Mouse (Mus musculus): Measurements from ENCODE around the gene Rnf5.

Gene Rnf5

DNA sequence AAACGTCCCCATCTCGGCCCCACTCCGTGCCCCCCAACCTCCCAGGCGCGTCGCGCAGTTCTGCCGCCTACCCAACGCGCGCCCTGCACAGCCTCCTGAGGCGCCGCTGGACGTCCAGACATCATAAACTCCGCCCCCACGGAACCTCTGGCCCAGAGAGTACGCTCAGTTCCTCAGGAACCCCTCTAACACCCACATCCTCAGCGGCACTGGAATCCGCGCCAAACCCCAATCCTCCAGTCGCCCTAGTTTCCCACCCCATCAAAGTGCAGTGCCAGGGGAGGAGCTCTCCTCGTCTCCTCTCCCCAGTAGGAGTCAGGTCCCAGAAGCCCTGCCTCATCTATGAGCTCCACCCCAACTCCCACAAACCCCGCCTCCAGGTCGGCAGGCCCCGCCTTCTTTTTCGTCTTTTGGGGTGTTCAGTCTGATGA lies 28.8 kb upstream of the Rnf5 start:
- DNase-seq (ENCODE audit: low spot score): peak; percentile 73

DNA sequence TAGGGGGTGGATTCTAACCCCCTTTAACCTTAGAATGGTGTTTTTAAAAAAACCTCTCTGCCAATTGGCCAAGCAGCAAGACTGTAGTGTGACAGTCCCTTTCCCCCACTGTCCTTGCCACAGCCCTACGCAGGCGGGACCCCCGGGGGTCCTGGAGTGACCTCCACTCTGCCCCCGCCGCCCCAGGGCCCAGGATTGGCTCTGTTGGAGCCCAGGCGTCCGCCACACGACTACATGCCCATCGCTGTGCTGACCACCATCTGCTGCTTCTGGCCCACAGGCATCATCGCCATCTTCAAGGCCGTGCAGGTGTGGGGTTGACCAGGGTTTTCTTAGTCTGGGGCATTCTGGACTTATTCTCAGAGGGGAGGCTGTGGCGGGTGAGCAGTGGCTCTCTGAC lies 28.2 kb upstream of the Rnf5 start:
- no peak for DNase-seq (ENCODE audit: low spot score)

DNA sequence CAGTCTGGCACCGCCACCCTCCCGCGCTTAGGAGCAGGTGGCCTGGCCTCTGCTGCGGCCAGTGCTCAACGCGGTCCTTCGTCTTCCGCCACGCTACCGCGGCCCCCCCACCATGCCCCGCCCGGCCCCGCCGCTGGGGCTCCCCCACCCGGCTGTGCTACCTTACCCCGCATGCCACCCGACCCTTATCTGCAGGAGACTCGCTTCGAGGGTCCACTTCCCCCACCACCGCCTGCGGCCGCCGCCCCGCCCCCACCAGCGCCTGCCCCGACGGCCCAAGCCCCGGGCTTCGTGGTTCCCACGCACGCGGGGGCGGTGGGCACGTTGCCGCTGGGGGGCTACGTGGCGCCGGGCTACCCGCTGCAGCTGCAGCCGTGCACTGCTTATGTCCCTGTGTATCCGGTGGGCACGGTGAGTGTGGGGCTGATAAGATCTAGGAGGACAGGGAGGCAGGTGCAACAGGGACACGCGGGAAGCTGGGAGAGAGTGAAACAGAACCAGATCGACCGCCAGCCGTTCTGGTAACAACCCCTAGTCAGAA lies 27.3 kb upstream of the Rnf5 start:
- no peak for DNase-seq (ENCODE audit: low spot score)

DNA sequence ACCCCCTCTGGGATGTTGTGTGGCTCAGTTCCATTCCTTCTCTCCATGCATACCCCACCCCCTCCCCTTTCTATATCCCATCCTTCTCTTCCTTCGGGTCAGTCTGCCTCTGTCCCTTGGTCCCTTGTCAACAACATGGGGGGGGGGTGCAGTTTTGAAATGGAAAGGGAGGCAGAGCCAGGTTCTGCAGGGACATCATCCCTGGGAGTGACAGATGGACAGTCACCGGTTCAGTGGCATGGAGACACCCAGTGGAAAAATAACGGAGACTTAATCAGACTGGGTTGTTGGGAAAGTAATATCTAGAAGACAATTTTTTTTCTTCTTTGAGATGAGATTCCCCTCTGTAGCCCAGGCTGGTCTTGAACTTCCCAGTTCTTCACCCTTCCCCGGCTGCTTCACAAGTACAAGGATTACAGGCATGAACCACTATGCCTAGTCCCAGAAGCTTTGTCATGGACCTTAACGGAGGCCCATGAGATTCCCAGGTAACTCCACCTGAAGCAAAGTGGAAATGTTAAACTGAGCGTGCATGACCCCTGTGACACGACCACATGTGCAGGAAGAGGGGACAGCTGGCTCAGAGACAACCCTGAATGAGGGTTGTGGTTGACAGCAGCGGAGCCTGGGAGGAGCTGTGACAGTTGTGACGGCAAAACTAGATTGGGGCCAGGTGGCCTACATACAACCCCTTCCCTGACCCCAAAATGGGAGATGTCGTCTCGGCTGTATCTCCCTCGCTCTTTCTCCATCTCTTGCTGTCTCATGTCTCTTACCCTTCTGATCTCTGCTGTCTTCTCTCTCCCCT lies 26.5 kb upstream of the Rnf5 start:
- peak; percentile 78 for DNase-seq (ENCODE audit: low spot score)

DNA sequence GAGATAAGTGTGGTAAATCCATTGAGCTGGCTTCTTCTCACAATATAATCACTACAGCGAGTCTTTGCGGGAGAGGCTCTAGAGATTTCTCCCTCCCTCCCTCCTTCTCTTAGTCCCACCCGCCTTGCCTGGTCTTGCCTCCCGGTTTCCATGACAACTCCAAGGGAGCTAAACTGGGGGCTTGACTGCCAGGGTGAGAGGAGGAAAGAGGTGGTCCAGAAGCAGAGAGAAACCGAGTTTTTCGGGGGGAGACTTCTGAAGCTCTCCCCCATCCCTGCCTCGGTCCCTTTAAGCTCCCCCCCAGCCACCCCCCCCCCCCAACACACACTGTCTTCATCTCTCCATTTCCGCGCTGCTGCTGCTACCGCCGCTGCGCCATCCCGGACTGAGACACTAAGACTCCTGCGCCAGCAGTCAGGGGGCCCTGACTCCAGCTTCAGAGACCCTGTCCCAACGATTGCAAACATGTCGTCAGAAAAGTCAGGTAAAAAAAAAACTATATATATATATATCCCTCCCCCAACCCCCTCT lies 25.8 kb upstream of the Rnf5 start, which contains the start of gene Prrt1:
Gene Prrt1, plus strand, starts transcription at position 313 of the 531 bp plus-strand sequence.
- no peak for DNase-seq (ENCODE audit: low spot score)

DNA sequence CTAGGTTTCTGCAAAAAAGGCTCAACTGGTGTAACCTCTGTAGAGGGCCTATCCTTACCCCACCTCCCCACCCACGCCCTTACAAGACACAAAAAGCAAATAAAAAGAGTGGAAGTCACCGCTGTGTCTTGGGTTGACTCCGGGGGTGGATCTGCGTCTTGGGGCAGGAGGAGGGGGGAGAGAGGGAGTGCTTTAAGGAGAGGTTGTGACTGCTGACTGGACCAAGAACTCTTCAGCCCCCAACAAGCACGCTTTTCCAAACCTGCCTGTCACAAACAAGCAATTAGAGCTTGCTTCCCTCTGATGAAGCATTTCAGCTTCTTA lies 25.1 kb upstream of the Rnf5 start:
- DNase-seq (ENCODE audit: low spot score): no peak

DNA sequence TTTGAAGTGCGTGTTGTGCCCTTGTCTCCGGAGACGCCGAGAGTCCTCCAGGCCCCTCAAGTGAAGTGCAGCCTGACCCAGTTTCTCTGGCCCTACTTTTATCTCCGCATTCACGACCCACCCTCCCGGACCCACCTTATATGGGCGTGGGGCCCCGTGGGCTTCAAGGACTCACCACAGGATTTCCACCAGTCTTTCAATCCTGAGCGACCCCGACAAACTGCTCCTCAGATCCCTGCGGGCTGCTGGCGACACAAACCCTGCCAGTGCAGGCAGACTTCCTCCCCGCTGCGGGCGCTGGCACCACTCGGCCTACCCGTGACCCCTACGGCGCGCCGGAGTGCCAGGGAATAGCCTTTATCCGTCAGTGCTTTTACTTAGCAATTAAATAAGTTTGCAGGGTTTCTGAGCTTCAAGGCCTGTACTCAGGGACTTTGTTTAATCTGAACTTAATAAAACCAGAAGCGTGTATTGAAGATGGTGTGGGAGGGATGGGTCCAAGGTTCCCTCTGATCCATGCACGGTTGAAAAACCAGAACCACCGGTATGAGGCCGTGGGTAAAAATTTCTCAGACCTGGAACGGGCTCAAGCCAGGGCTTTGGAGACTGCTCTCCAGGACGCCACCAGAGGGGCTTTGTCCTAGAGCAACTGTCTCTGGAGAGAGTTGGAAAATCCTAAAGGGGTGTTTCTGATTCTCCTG lies 24.6 kb upstream of the Rnf5 start, which contains the start of gene Ppt2:
Gene Ppt2, minus strand, starts transcription at position 568 of the 701 bp plus-strand sequence.
- DNase-seq (ENCODE audit: low spot score): peak; percentile 21

DNA sequence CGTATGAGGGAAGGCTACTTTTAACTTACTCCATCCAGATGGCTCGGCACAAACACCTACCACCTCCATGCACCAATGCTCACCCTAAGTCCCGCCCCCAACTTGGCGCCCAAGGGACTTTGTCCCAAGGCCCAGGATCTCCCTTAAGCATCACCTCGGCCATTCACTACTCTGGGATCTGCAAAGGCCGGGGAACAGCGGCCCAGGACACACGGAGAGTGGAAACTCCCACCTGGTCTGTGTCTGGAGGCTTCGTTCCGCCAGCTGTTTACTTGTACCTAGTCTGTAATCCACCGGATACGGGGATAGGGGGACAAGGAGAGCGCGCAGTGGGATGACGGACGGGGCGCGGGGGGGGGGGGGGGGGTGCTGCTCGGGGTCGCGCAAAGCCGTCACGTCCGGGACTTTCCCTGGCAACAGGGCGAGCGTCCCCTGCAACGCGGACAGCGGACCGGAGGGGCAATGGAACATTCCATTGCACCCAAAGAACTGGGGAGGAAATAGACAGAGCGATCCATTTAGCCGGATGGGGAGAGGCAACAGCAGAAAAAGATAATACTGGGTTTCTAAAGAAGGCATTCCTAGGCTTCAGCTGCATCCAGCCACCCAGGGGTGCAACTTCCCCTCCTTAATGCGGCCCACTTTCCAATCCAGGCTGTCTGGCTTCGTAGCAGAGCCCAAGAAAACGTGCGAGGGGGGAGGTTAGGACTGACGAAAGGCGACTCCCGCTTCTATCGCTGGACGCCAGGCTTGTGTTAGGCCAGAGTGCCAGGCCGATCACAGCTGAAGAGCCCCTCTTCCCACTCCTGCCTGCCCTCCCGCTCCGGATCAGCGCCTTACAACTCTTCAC lies 23.8 kb upstream of the Rnf5 start:
- peak; percentile 86 for DNase-seq (ENCODE audit: low spot score)

DNA sequence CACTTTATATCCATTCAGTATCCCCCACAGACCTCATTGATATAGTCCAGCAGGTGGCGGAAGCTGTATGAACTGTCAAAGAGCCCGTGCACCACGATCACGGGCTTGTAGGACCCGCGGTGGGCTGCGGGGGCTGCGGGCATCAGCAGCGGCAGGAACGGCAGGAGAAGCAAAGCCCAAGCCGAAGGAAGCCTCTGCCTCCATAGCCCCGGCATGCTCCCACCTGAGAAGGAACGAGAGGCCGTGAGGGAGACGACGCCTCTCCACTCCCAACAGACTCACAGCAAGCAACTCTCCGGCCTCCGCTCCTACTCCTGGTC lies 23.2 kb upstream of the Rnf5 start:
- DNase-seq (ENCODE audit: low spot score): no peak

DNA sequence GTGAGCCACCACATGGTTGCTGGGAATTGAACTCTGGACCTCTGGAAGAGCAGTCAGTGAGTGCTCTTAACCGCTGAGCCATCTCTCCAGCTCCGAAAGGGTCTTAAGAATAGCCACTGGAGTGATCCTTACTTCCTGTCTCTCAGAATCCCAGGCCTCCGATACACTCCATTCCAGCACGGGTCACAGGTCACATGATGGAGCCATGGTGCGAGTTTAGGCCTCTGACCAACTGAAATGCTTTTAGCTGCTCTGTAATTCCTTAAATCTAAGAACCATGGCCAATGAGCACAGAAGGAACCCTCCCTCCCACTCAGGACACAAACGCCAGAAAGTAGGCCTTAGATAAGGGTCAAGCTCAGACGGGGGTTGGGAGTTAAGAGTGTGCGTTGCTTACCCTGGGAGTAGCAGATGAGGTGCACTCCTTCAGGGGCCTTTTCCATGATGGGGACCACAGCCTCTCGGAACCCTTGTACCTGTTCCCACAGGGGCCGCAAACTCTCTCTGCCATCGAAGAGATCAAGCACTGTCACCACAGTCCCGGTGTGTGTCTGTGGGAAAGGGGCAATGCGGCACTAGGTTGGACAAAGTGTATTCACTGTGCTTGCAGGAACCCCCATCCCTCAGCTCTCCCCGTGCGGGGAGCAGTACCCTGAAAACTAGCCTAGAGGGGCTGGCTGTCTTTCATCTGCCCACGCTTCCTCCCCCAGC lies 22.7 kb upstream of the Rnf5 start:
- DNase-seq (ENCODE audit: low spot score): no peak

DNA sequence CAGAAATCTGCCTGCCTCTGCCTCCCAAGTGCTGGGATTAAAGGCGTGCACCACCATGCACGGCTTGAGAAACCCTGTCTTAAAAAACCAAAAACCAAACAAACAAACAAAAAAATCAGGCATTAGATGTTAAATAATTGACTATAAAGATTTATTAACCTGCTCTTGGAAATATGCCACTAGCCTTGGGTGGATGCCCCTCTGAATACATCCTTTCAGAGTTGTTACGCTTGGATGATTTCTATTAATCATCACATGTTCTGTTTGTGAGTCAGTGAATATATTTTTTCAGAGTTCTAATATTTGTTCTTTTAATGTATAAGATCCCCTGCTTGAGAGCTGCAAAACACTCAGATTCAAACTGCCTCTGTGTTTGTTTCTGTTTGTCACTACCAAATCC lies 21.5 kb upstream of the Rnf5 start:
- DNase-seq (ENCODE audit: low spot score): no peak

DNA sequence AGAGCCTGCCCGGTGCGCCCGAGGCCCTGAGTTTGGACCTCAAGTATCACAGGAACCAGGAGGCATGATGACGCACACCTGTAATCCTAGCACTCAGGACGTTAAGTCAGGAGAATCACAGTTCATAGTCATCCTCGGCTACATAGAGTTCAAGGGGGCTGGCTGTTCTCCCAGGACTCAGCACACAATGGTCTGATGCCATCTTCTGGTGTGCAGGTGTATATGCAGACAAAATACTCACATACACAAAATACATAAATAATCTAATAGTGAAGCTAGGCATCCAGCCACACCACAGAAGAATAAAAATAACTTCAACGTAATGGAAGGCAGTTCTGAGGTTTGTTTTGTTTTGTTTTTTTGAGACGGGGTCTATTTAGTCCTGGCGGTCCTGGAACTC lies 19.7 kb upstream of the Rnf5 start:
- DNase-seq (ENCODE audit: low spot score): no peak

DNA sequence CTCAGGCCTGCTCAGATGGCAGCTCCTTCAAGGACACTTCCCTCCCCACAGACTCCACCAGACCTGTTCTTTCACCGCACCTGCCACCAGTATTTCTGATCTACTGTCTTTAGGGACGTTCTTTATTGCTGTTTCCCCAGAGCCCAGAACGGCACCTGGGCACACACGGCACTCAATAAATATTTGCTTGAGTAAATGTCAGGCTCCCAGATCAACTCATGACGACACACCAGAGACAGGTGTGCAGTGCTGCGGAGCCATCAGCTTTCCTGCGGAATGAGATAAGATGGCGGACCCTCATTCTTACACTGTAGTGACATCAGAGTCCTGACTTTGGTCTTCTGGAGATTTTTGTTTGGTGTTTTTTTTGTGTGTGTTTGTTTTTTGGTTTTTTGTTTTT lies 17.5 kb upstream of the Rnf5 start:
- DNase-seq (ENCODE audit: low spot score): no peak

DNA sequence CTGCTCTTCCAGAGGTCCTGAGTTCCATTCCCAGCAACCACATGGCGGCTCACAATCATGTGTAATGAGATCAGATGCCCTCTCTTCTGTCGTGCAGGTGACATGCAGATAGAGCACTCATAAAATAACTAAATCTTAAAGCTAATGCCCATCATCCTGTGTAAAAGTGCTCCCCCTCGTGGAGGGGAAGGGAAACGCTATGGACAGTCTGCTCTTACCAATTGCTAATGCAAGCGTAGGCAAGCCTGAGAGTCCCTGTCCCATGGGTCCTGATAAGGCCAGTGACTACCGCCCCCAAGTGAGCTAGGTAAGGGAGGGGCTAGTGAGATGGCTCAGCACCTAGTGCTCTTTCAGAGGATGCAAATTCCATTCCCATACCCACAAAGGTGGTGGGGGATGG lies 15.5 kb upstream of the Rnf5 start:
- peak; percentile 81 for DNase-seq (ENCODE audit: low spot score)

DNA sequence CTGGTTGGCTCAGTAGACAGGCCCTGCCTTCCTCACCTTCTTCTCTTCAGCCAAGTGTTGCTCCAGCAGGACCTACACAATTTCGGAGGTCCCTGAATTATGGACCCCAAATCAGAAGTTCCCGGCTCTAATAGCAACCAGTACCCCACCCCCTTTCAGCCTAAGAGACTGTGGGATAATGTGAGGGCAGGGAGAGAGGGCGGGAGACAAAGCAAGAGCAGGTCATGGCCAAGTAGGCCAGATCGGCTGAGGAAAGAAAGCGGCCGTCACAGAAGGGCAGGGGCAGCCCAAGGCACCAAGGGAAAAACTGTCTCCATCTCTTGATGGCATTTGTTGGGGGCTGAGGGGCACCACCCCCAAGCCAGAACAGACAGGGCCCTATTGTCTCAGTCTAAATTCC lies 12.4 kb upstream of the Rnf5 start, which contains the start of gene Egfl8:
Gene Egfl8, minus strand, starts transcription at position 101 of the 400 bp plus-strand sequence.
- DNase-seq (ENCODE audit: low spot score): no peak

DNA sequence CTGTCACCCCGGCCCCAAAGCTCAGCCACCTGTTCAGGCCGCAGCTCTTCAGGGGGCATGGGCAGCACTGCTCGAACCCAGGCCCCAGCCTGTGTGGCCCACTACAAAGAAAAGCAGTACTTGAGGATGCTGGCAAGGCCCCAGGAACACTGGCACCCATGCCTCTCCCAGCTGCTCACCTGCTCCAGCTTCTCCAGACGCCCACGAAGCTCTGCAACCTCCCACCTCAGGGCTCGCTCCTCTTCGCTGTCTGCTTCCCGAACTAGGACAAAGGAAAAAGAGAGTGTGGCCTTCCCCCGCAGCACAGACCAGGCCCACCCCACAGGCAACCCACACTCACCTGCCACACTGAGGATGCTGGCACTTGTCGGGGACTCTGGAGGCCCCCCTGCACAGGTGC lies 10.3 kb upstream of the Rnf5 start:
- DNase-seq (ENCODE audit: low spot score): no peak

DNA sequence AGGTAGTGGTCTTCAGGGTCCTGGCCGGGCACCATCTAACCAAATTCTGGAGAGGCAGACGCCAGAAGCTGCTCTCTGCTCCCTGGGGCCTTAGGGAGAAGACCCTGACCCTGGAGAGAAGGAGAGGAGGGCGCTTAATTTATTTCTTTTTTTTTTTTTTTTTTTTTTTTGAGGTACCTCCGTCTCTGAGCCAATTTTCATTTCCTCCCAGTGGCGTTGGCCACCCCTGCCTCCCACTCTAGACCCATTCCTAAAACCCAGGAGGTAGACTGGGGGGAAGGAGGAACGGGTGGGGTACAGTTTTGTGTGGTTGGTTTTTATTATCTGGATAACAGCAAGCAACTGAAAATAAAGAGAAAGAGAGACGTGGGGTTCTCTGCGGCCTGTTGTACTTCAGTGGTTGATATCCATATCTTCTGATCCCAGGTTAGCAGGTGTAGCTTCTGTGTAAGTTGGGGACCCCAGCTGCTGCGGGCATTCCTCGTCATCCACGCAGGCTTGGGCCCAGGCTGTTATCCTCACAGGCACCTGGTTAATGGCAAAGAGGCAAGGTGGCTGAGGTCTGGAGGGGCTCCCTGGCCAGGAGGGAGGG lies 9.7 kb upstream of the Rnf5 start:
- no peak for DNase-seq (ENCODE audit: low spot score)

DNA sequence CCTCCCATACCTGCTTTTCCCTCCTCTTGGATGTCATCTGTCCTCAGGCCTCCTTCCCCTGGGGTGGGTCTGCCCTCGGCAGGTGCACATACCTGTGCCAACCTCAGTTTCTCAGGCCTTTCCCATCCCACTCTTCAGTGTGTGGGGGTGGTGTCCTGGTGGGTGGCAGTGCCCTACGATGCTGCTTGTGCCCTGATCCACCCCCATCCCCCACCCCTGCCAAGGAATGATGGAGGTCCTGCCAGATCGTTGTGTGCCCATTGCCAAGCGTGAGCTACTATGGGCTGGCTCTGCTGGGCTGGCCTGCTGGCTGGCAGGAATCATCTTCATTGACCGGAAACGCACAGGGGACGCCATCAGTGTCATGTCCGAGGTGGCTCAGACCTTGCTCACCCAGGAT lies 7.6 kb upstream of the Rnf5 start:
- no peak for DNase-seq (ENCODE audit: low spot score)

DNA sequence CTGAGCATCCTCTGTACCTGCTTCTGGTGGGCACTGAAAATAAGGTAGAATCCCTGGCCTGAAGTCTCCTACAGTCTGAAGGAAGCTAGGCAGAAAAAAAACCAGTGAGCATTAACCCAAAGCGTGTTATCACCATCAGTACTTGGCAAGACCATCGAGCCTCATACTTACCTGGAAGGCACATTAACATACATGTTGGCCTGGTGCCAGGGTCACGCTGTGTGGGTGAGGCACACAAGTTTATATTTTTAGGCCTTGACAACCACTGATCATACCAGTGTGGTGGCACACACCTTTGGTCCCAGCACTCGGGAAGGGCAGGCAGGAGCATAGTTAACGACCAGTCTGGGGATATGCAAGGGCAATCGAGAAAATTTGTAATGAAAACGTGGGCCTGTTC lies 4.5 kb upstream of the Rnf5 start:
- DNase-seq (ENCODE audit: low spot score): no peak

DNA sequence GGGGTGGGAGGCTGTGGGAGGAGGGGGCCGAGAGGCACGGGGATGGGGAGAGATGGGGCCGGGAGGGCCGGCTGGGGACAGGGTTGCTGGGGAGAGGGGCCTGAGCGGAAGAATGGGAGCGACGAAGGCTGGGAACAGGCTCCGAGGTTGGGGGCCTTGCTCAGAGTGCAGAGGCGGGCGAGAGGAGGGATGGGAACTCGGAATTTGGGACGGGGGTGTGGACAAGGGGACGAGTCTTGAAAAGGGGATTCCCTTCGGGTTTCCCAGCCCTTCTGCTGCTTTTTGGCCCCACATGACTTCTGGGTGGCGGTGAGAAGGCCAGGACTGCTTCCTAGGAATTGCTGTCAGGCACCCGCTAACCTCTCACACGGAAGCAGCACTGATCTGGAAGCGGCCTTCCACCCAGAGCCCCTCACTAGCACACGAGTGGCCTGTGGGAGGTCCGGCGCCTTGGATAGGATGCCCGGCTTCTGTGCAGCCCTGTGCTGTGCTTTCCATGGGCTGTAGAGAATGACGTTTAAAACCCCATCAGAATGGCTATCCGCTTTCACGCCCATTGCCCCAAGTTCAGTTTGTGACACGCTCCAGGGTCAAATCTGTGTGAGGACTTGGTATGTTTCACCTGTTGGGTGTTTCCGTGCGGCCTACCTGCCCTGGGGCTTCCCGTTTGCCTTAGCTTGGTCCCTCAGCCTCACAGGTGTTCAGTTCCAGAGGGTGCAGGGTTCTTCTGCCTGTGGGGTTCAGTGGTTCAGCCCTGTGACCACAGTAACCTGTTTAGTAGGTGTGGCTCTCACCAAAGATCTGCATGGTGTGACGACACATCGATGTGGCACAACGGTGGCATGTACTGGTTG lies 2.9 kb upstream of the Rnf5 start:
- peak; percentile 40 for DNase-seq (ENCODE audit: low spot score)
